Mouse (Mus musculus) MEL (cell line): Measurements from ENCODE around the gene Pxylp1.

Experiments used
- CTCF ChIP-seq, 3 experiments: IDR thresholded peaks in 2 of 3; conservative IDR thresholded peaks in 1 of 3; 2 replicates each; pipeline ENCODE4 v1.5.1; 2011 to 2012; ENCODE audit warnings: low read length in 3 of 3, low read depth in 2 of 3, mild to moderate bottlenecking in 2 of 3, improper control_type of control experiment in 1 of 3, inconsistent platforms in 1 of 3, mixed read lengths in 1 of 3, moderate library complexity in 1 of 3; ENCODE audit not compliant: control insufficient read depth in 1 of 3, insufficient read depth in 1 of 3, poor library complexity in 1 of 3, severe bottlenecking in 1 of 3
- EP300 ChIP-seq, 2 experiments: IDR thresholded peaks; 2 replicates each; pipeline ENCODE4 v1.6.1; 2011; ENCODE audit warnings: improper control_type of control experiment in 2 of 2, low read length in 2 of 2, low read depth in 1 of 2, mild to moderate bottlenecking in 1 of 2
- MXI1 ChIP-seq: IDR thresholded peaks from 2 replicates; pipeline ENCODE4 v1.6.1; 2011; ENCODE audit warnings: mild to moderate bottlenecking, low read depth, low read length, improper control_type of control experiment
- POLR2A ChIP-seq, 2 experiments: IDR thresholded peaks; 2 replicates each; pipeline ENCODE4 v1.6.1; 2011 to 2012; ENCODE audit warnings: low read length in 2 of 2, mild to moderate bottlenecking in 2 of 2, control low read depth in 1 of 2, improper control_type of control experiment in 1 of 2, low read depth in 1 of 2, moderate library complexity in 1 of 2; ENCODE audit not compliant: control insufficient read depth in 1 of 2, insufficient read depth in 1 of 2, poor library complexity in 1 of 2
- TCF12 ChIP-seq: IDR thresholded peaks from 2 replicates; pipeline ENCODE4 v1.6.1; 2014; ENCODE audit warnings: low read depth, mild to moderate bottlenecking, inconsistent platforms, low read length, improper control_type of control experiment, moderate library complexity
- USF1 ChIP-seq: IDR thresholded peaks from 2 replicates; pipeline ENCODE4 v1.6.1; 2014; ENCODE audit warnings: low read depth, mild to moderate bottlenecking, inconsistent platforms, low read length, improper control_type of control experiment, moderate library complexity

GRCm38 (mm10) chr9:96932751-96933150 lies 40.3 kb upstream of the Pxylp1 start:
- TF ChIP-seq CTCF (IDR thresholded peaks at IDR 0.05 in 2 of 3, conservative IDR thresholded peaks at IDR 0.05 in 1 of 3; ENCODE audit: control insufficient read depth in 1 of 3, insufficient read depth in 1 of 3, low read depth in 2 of 3, low read length in 3 of 3, poor library complexity in 1 of 3, severe bottlenecking in 1 of 3) = no peak
- no peak for TF ChIP-seq TCF12
- TF ChIP-seq EP300 (IDR thresholded peaks at IDR 0.05; ENCODE audit: low read depth in 1 of 2, low read length in 2 of 2) = no peak
- no peak for TF ChIP-seq USF1
- TF ChIP-seq MXI1 = no peak
- no peak for TF ChIP-seq POLR2A (IDR thresholded peaks at IDR 0.05; ENCODE audit: control insufficient read depth in 1 of 2, insufficient read depth in 1 of 2, low read depth in 1 of 2, low read length in 2 of 2, poor library complexity in 1 of 2)
